Mouse (Mus musculus) neural tube, embryonic 14.5 days (tissue): ENCODE results near the gene Tnnt1. TPM values are rescaled to one million over a fixed set of nuclear protein-coding genes. Genes with fewer than 3 reads are reported as not detected.
"Not testable (repeated sequence)": the region's sequence is repeated elsewhere in the genome, so short reads cannot be mapped to it uniquely, and the experiment has no call there.

Experiments
- ATAC-seq: fragments of 200-750 bp; cut with Nextera tagmentation; 2 replicates; pipeline ENCODE4 v1.8.0; 2017; ENCODE audit warnings: low read depth, mild to moderate bottlenecking, moderate TSS enrichment, moderate library complexity
- H3K27ac ChIP-seq: fragments of 300-500 bp; sonication (generic); 2 replicates; pipeline ENCODE4 v1.5.1; 2014; ENCODE audit warnings: low read depth, mild to moderate bottlenecking, control low read depth, low read length, moderate library complexity, mixed read lengths
- H3K27me3 ChIP-seq: fragments of 300-500 bp; sonication (generic); 2 replicates; pipeline ENCODE4 v1.6.1; 2014; ENCODE audit warnings: low read length; ENCODE audit not compliant: control insufficient read depth, insufficient read depth
- H3K36me3 ChIP-seq: fragments of 300-500 bp; sonication (generic); 2 replicates; pipeline ENCODE4 v1.6.1; 2014; ENCODE audit warnings: low read length, mixed read lengths; ENCODE audit not compliant: control insufficient read depth, insufficient read depth
- H3K4me1 ChIP-seq: fragments of 300-500 bp; sonication (generic); 2 replicates; pipeline ENCODE4 v1.6.1; 2014; ENCODE audit warnings: low read length; ENCODE audit not compliant: control insufficient read depth, insufficient read depth
- H3K4me2 ChIP-seq: fragments of 300-500 bp; sonication (generic); 2 replicates; pipeline ENCODE4 v1.6.1; 2014; ENCODE audit warnings: mild to moderate bottlenecking, low read depth, low read length, control low read depth
- H3K4me3 ChIP-seq: fragments of 300-500 bp; sonication (generic); 2 replicates; pipeline ENCODE4 v1.5.1; 2014; ENCODE audit warnings: low read depth, low read length, control low read depth, mixed read lengths
- H3K9ac ChIP-seq: fragments of 300-500 bp; sonication (generic); replicated peaks from 2 replicates; pipeline ENCODE4 v1.6.1; 2014; ENCODE audit warnings: low read depth, mild to moderate bottlenecking, control low read depth, low read length, mixed read lengths
- H3K9me3 ChIP-seq: fragments of 300-500 bp; sonication (generic); 2 replicates; pipeline ENCODE4 v1.6.1; 2016; ENCODE audit warnings: low read length; ENCODE audit not compliant: control insufficient read depth
- WGBS: fragments of 180-500 bp; shearing (Covaris S2); extraction: QIAGEN DNeasy Blood & Tissue Kit; methylation state at CpG from one replicate; pipeline ENCODE4 v1.1.7; 2014; 5-methylcytosine and 5-hydroxymethylcytosine counted together
- polyA plus RNA-seq: library from polyadenylated mRNA; unstranded; fragments of >200 nt; fragmentation: Nextera tagmentation; extraction: Ambion mirVana; gene quantifications from 2 replicates; pipeline ENCODE4 v1.2.1, GENCODE M21; 2014

Gene Tnnt1
- polyA plus RNA-seq, 1 experiment from 2014 or later: 4.9 TPM

GRCm38 (mm10) chr7:4524212-4524922 lies 8.2 kb upstream of the Tnnt1 start, which contains the start of gene Tnni3:
Gene Tnni3, minus strand, starts transcription at chr7:4524229.
- H3K4me1 ChIP-seq, H3K27ac ChIP-seq, H3K4me2 ChIP-seq, H3K9me3 ChIP-seq, H3K4me3 ChIP-seq, H3K9ac ChIP-seq, H3K27me3 ChIP-seq, H3K36me3 ChIP-seq, ATAC-seq: not testable (repeated sequence)
- 72% methylated on average over 15 of the region's 15 CpGs for WGBS

- Histone ChIP-seq H3K27me3 (no peaks in the 10 kb centered on the region), H3K9ac (no peak overlapping the region), H3K4me1 (peaks cover 5% of the 10 kb centered on the region; the same call in 1 of the 2 replicates), H3K27ac (no peak overlapping the region), H3K9me3 (no peaks in the 10 kb centered on the region), H3K4me3 (no peak overlapping the region), H3K36me3 (no peaks in the 10 kb centered on the region), H3K4me2 (no peak overlapping the region)
- WGBS: 93% methylated on average over 33 of the region's 33 CpGs
- no peak for ATAC-seq
Measured at GRCm38 (mm10) chr7:4523205-4524130, 7.3 kb upstream of the Tnnt1 start.

GRCm38 (mm10) chr7:4522292-4522691 lies 6.1 kb upstream of the Tnnt1 start:
- 85% methylated on average over 6 of the region's 6 CpGs for WGBS
- H3K9me3 ChIP-seq: no peaks in the 10 kb centered on the region
- H3K27ac ChIP-seq: no peak overlapping the region
- no peak for ATAC-seq
- H3K36me3 ChIP-seq: no peaks in the 10 kb centered on the region
- H3K9ac ChIP-seq: no peak overlapping the region
- no peak overlapping the region for H3K4me2 ChIP-seq
- no peaks in the 10 kb centered on the region for H3K27me3 ChIP-seq
- peaks cover 5% of the 10 kb centered on the region; the same call in 1 of the 2 replicates for H3K4me1 ChIP-seq
- H3K4me3 ChIP-seq: no peak overlapping the region

- H3K27ac ChIP-seq: no peak overlapping the region
- H3K27me3 ChIP-seq: no peaks in the 10 kb centered on the region
- WGBS: 29% methylated on average over 32 of the region's 32 CpGs
- H3K9ac ChIP-seq: no peak overlapping the region
- no peak for ATAC-seq
- H3K9me3 ChIP-seq: no peaks in the 10 kb centered on the region
- H3K36me3 ChIP-seq: no peaks in the 10 kb centered on the region
- H3K4me1 ChIP-seq: no peaks in the 10 kb centered on the region
- H3K4me2 ChIP-seq: peak overlapping the region; percentile 33
- peak overlapping the region; percentile 12; the same call in 1 of the 2 replicates for H3K4me3 ChIP-seq
Measured at GRCm38 (mm10) chr7:4521231-4522003, 5.2 kb upstream of the Tnnt1 start.

GRCm38 (mm10) chr7:4518487-4518886 lies 2.3 kb upstream of the Tnnt1 start:
- H3K4me2 ChIP-seq: no peak overlapping the region
- no peaks in the 10 kb centered on the region for H3K9me3 ChIP-seq
- H3K27ac ChIP-seq: no peak overlapping the region
- H3K27me3 ChIP-seq: no peaks in the 10 kb centered on the region
- H3K36me3 ChIP-seq: no peaks in the 10 kb centered on the region
- no peak for ATAC-seq
- H3K4me3 ChIP-seq: no peak overlapping the region
- 81% methylated on average over 1 of the region's 1 CpGs for WGBS
- H3K9ac ChIP-seq: no peak overlapping the region
- no peaks in the 10 kb centered on the region for H3K4me1 ChIP-seq

- Histone ChIP-seq H3K27me3 (no peaks in the 10 kb centered on the region), H3K9ac (no peak overlapping the region), H3K36me3 (no peaks in the 10 kb centered on the region), H3K9me3 (no peaks in the 10 kb centered on the region), H3K4me2 (no peak overlapping the region), H3K27ac (no peak overlapping the region), H3K4me3 (no peak overlapping the region), H3K4me1 (no peaks in the 10 kb centered on the region)
- 53% methylated on average over 6 of the region's 6 CpGs for WGBS
- ATAC-seq: no peak
Measured at GRCm38 (mm10) chr7:4515853-4516252, 329 bp downstream of the Tnnt1 start.

GRCm38 (mm10) chr7:4513829-4514712 lies 2.1 kb downstream of the Tnnt1 start:
- WGBS: 58% methylated on average over 6 of the region's 6 CpGs
- Histone ChIP-seq H3K27ac (no peak overlapping the region), H3K9ac (no peak overlapping the region)

GRCm38 (mm10) chr7:4513236-4513635 lies 2.9 kb downstream of the Tnnt1 start:
- Histone ChIP-seq H3K9ac (no peak overlapping the region), H3K27ac (no peak overlapping the region), H3K9me3 (no peaks in the 10 kb centered on the region), H3K4me2 (no peak overlapping the region), H3K36me3 (no peaks in the 10 kb centered on the region), H3K27me3 (no peaks in the 10 kb centered on the region), H3K4me3 (no peak overlapping the region), H3K4me1 (no peaks in the 10 kb centered on the region)
- no peak for ATAC-seq
- 31% methylated on average over 13 of the region's 13 CpGs for WGBS

More at GRCm38 (mm10) chr7:4513829-4514712, 2.1 kb downstream of the Tnnt1 start:
- peak; percentile 12; the same call in 1 of the 2 replicates for ATAC-seq
- H3K9me3 ChIP-seq: no peaks in the 10 kb centered on the region
- H3K4me1 ChIP-seq: no peaks in the 10 kb centered on the region
- no peaks in the 10 kb centered on the region for H3K27me3 ChIP-seq
- H3K4me3 ChIP-seq: no peak overlapping the region
- no peak overlapping the region for H3K4me2 ChIP-seq
- no peaks in the 10 kb centered on the region for H3K36me3 ChIP-seq
